Mouse (Mus musculus) intestine, embryonic 15.5 days (tissue): Measurements from ENCODE around the gene Tacr2. TPM values are rescaled to one million over a fixed set of nuclear protein-coding genes. Genes with fewer than 3 reads are reported as not detected.

Experiments
- ATAC-seq: fragments of 200-750 bp; cut with Nextera tagmentation; 2 replicates; pipeline ENCODE4 v1.8.0; 2017; ENCODE audit warnings: moderate TSS enrichment, moderate library complexity
- H3K27ac ChIP-seq: fragments of 300-500 bp; sonication (generic); 2 replicates; pipeline ENCODE4 v1.5.1; 2015; ENCODE audit warnings: mild to moderate bottlenecking, inconsistent platforms
- H3K27me3 ChIP-seq: fragments of 300-500 bp; sonication (generic); replicated peaks from 2 replicates; pipeline ENCODE4 v1.6.1; 2015; ENCODE audit warnings: inconsistent platforms
- H3K36me3 ChIP-seq: fragments of 300-500 bp; sonication (generic); 2 replicates; pipeline ENCODE4 v1.6.1; 2015; ENCODE audit warnings: inconsistent platforms
- H3K4me1 ChIP-seq: fragments of 300-500 bp; sonication (generic); replicated peaks from 2 replicates; pipeline ENCODE4 v1.6.1; 2015; ENCODE audit warnings: inconsistent platforms
- H3K4me2 ChIP-seq: fragments of 300-500 bp; sonication (generic); replicated peaks from 2 replicates; pipeline ENCODE4 v1.6.1; 2015; ENCODE audit warnings: mild to moderate bottlenecking, inconsistent platforms
- H3K4me3 ChIP-seq: fragments of 300-500 bp; sonication (generic); replicated peaks from 2 replicates; pipeline ENCODE4 v1.5.1; 2015; ENCODE audit warnings: inconsistent platforms
- H3K9ac ChIP-seq: fragments of 300-500 bp; sonication (generic); 2 replicates; pipeline ENCODE4 v1.6.1; 2015; ENCODE audit warnings: inconsistent platforms
- H3K9me3 ChIP-seq: fragments of 300-500 bp; sonication (generic); 2 replicates; pipeline ENCODE4 v1.6.1; 2016; ENCODE audit warnings: inconsistent platforms
- WGBS: fragments of 180-500 bp; shearing (Covaris S2); methylation state at CpG from one replicate; pipeline ENCODE4 v1.1.7; 2015; 5-methylcytosine and 5-hydroxymethylcytosine counted together
- polyA plus RNA-seq: library from polyadenylated mRNA; unstranded; fragments of >200 nt; fragmentation: Nextera tagmentation; extraction: Ambion mirVana; gene quantifications from 2 replicates; pipeline ENCODE4 v1.2.1, GENCODE M21; 2015

Gene Tacr2
- polyA plus RNA-seq, 1 experiment from 2014 or later: 0.44 TPM

DNA sequence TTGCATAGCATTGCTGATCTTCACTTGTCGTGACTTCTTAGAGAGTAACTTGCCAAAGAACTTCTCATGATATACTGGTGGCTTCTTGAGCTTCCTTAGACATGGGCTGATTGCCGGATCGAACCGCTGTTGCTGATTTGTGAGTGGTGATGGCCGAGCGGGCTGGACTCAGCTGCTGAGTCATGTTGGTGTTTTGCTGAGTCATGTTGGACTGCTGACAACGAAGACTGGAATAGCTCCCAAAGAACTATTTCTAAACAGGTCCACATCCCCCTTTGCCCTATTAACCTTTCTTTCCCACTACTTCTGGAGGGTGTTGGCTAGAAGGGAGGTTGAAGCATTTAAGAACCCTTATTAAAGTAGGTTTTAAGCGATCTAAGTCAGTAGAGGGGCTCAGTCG, 8.2 kb upstream of the Tacr2 start:
- H3K4me3 ChIP-seq: no peak overlapping the region
- WGBS: 88% methylated on average over 9 of the region's 9 CpGs
- H3K9ac ChIP-seq: no peak overlapping the region
- no peaks in the 10 kb centered on the region for H3K9me3 ChIP-seq
- peaks cover 11% of the 10 kb centered on the region for H3K4me1 ChIP-seq
- H3K27me3 ChIP-seq: no peaks in the 10 kb centered on the region
- no peak for ATAC-seq
- no peak overlapping the region for H3K4me2 ChIP-seq
- no peak overlapping the region for H3K27ac ChIP-seq
- H3K36me3 ChIP-seq: no peaks in the 10 kb centered on the region

DNA sequence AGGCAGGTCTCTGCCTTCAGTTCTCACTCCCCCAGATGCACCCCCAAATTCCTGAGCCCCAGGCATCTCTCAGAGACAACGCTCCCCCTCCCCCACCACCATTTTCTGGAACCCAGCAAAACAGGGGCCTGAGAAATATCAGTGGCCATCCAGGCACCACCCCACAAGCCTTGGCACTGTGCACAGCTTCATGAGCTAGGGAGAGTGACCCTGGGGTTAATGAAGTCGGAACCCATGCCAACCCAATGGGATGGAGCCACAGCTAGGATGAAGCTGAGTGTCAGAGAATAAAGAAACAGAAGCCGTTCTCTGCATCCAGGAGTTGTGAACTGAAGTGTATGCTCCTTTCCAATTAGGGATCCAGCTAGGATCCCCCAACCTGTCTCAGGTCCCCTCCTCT, 5.1 kb upstream of the Tacr2 start:
- H3K9ac ChIP-seq: no peak overlapping the region
- peaks cover 11% of the 10 kb centered on the region for H3K4me1 ChIP-seq
- H3K36me3 ChIP-seq: no peaks in the 10 kb centered on the region
- H3K27me3 ChIP-seq: no peaks in the 10 kb centered on the region
- no peak for ATAC-seq
- WGBS: 60% methylated on average over 3 of the region's 3 CpGs
- no peaks in the 10 kb centered on the region for H3K9me3 ChIP-seq
- no peak overlapping the region for H3K4me2 ChIP-seq
- H3K27ac ChIP-seq: peak overlapping the region; percentile 62
- H3K4me3 ChIP-seq: no peak overlapping the region

DNA sequence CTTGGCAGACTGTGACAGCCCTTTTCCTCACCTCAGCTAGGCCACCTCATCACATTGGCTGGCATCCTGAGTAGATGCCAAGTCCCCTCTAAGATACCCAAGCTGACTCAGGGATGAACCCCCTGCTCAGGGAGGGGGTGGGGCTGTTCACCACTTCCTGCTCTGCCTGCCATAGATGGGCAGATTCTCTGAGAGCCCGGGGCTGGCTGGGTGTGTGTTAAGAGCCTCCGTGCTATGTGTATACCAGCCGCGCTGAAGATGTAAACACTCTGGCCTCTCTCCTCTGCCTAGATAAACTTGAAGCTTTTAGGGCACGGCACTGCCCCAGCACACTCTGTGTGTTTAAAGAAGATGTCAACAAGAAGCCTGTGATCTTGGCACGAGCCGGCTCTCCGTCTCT, 4.4 kb upstream of the Tacr2 start:
- 9% methylated on average over 8 of the region's 8 CpGs for WGBS
- Histone ChIP-seq H3K9ac (no peak overlapping the region), H3K9me3 (no peaks in the 10 kb centered on the region), H3K27me3 (no peaks in the 10 kb centered on the region), H3K36me3 (no peaks in the 10 kb centered on the region), H3K4me1 (peaks cover 11% of the 10 kb centered on the region), H3K4me2 (no peak overlapping the region; the same call in 1 of the 2 replicates), H3K4me3 (no peak overlapping the region), H3K27ac (peak overlapping the region; percentile 62)
- ATAC-seq: peak; percentile 69

DNA sequence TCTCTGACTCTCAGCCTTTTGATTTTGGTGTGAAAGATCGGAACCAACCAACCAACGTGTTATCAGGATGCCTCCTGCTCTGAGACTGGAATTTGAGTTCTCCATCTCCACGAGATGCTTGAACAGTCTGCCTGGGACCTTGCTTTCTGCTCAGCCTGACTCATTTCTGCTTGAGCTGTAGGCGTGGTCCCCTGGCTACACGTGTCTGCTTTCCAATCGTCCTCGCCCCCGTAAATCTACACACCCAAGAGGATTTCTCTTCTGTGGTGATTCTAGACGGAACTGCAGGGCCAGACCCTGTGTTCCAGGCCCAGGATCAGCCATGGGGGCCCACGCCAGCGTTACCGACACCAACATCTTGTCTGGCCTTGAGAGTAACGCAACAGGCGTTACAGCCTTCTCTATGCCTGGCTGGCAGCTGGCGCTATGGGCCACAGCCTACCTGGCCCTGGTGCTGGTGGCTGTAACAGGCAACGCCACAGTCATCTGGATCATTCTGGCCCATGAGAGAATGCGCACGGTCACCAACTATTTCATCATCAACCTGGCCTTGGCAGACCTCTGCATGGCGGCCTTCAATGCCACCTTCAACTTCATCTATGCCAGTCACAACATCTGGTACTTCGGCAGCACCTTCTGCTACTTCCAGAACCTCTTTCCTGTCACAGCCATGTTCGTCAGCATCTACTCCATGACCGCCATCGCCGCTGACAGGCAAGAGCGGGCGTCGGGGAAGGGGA, 428 bp downstream of the Tacr2 start:
- Histone ChIP-seq H3K36me3 (no peaks in the 10 kb centered on the region), H3K27ac (no peak overlapping the region), H3K4me1 (peaks cover 10% of the 10 kb centered on the region), H3K27me3 (no peaks in the 10 kb centered on the region), H3K4me2 (no peak overlapping the region), H3K4me3 (no peak overlapping the region), H3K9me3 (no peaks in the 10 kb centered on the region), H3K9ac (no peak overlapping the region)
- ATAC-seq: no peak
- WGBS: 84% methylated on average over 27 of the region's 27 CpGs

DNA sequence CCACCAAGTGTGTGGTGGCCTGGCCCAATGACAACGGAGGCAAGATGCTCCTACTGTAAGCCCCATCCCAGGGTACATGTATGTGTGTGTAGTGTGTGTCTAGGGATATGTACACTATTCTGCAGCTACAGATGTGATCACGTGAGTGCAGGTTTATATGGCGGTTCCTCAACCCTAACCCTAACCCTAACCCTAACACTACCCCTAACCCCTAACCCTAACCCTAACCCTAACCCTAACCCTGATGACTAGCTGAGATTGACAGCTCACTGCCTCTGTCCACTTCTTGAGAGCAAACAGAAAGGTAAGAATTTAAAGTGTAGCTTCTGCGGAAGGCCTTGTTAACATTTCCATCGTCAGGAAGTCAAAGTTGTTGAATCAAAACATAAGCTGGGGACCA, 6.1 kb downstream of the Tacr2 start:
- WGBS: 89% methylated on average over 5 of the region's 5 CpGs
- H3K9me3 ChIP-seq: no peaks in the 10 kb centered on the region
- no peak for ATAC-seq
- H3K36me3 ChIP-seq: no peaks in the 10 kb centered on the region
- H3K4me3 ChIP-seq: no peak overlapping the region
- no peak overlapping the region for H3K9ac ChIP-seq
- H3K27me3 ChIP-seq: no peaks in the 10 kb centered on the region
- H3K4me1 ChIP-seq: 0 out of 2 replicates have a peak, but pooled peaks cover 4% of the 10 kb centered on the region
- H3K27ac ChIP-seq: no peak overlapping the region
- H3K4me2 ChIP-seq: no peak overlapping the region

GRCm38 (mm10) chr10:62261115-62261886, 9.1 kb downstream of the Tacr2 start:
- Histone ChIP-seq H3K4me3 (no peak overlapping the region), H3K27ac (no peak overlapping the region), H3K4me1 (0 out of 2 replicates have a peak, but pooled peaks cover 4% of the 10 kb centered on the region), H3K9ac (no peak overlapping the region), H3K9me3 (no peaks in the 10 kb centered on the region), H3K27me3 (no peaks in the 10 kb centered on the region), H3K36me3 (no peaks in the 10 kb centered on the region), H3K4me2 (no peak overlapping the region)
- peak; percentile 78 for ATAC-seq
- 16% methylated on average over 18 of the region's 18 CpGs for WGBS

DNA sequence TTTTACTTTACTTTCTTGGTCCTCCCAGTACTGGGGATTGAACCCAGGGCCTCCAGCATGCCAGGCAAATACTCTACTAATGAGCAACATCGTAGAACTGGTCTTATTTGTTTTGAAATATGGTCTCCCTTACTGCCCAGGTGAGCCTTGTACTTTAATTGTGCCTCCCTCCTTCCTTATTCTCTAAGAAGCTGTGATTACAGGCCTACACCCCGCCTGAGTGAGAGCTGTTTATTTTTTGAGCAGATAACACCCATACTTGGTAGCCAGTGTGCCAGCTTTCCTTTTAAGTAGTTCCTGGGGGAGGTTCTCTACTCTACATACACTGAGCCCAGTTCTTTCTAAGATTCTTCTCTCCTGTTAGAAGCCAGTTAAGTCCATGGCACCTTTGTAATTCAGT, 12.1 kb downstream of the Tacr2 start:
- H3K27ac ChIP-seq: no peak overlapping the region
- ATAC-seq: 0 out of 2 replicates have a peak, but pooled peaks have one; percentile 8
- no peak overlapping the region for H3K4me2 ChIP-seq
- no peaks in the 10 kb centered on the region for H3K27me3 ChIP-seq
- no peak overlapping the region for H3K4me3 ChIP-seq
- no peak overlapping the region for H3K9ac ChIP-seq
- H3K36me3 ChIP-seq: no peaks in the 10 kb centered on the region
- 0 out of 2 replicates have a peak, but pooled peaks cover 4% of the 10 kb centered on the region for H3K4me1 ChIP-seq
- 29% methylated on average over 2 of the region's 2 CpGs for WGBS
- no peaks in the 10 kb centered on the region for H3K9me3 ChIP-seq

- Histone ChIP-seq H3K27ac (no peak overlapping the region), H3K27me3 (no peaks in the 10 kb centered on the region), H3K4me3 (no peak overlapping the region), H3K9ac (no peak overlapping the region), H3K4me1 (no peaks in the 10 kb centered on the region), H3K4me2 (no peak overlapping the region), H3K36me3 (no peaks in the 10 kb centered on the region), H3K9me3 (no peaks in the 10 kb centered on the region)
- 75% methylated on average over 16 of the region's 16 CpGs for WGBS
- no peak for ATAC-seq
These were observed 17.0 kb downstream of the Tacr2 start for GRCm38 (mm10) chr10:62269278-62269677.

- Histone ChIP-seq H3K4me1 (no peaks in the 10 kb centered on the region), H3K9me3 (no peaks in the 10 kb centered on the region), H3K36me3 (0 out of 2 replicates have a peak, but pooled peaks cover 3% of the 10 kb centered on the region), H3K27me3 (no peaks in the 10 kb centered on the region), H3K27ac (no peak overlapping the region), H3K4me2 (no peak overlapping the region), H3K9ac (no peak overlapping the region), H3K4me3 (no peak overlapping the region)
- WGBS: 38% methylated on average over 4 of the region's 4 CpGs
- ATAC-seq: no peak
These were observed 23.0 kb downstream of the Tacr2 start for GRCm38 (mm10) chr10:62275235-62275634.

GRCm38 (mm10) chr10:62277499-62278293, 25.5 kb downstream of the Tacr2 start:
- Histone ChIP-seq H3K4me2 (no peak overlapping the region), H3K9ac (no peak overlapping the region), H3K4me1 (no peaks in the 10 kb centered on the region), H3K4me3 (no peak overlapping the region), H3K27me3 (no peaks in the 10 kb centered on the region), H3K36me3 (0 out of 2 replicates have a peak, but pooled peaks cover 3% of the 10 kb centered on the region), H3K27ac (no peak overlapping the region), H3K9me3 (no peaks in the 10 kb centered on the region)
- 93% methylated on average over 18 of the region's 19 CpGs for WGBS
- ATAC-seq: no peak

- 0 out of 2 replicates have a peak, but pooled peaks cover 3% of the 10 kb centered on the region for H3K36me3 ChIP-seq
- no peaks in the 10 kb centered on the region for H3K27me3 ChIP-seq
- no peak overlapping the region for H3K4me3 ChIP-seq
- H3K9ac ChIP-seq: no peak overlapping the region
- 47% methylated on average over 3 of the region's 3 CpGs for WGBS
- no peaks in the 10 kb centered on the region for H3K9me3 ChIP-seq
- H3K27ac ChIP-seq: no peak overlapping the region
- no peaks in the 10 kb centered on the region for H3K4me1 ChIP-seq
- no peak for ATAC-seq
- H3K4me2 ChIP-seq: no peak overlapping the region
These were observed 26.8 kb downstream of the Tacr2 start for GRCm38 (mm10) chr10:62279066-62279465.

- Histone ChIP-seq H3K4me3 (no peak overlapping the region), H3K4me2 (no peak overlapping the region), H3K9me3 (no peaks in the 10 kb centered on the region), H3K9ac (no peak overlapping the region), H3K27ac (no peak overlapping the region), H3K27me3 (no peaks in the 10 kb centered on the region), H3K36me3 (0 out of 2 replicates have a peak, but pooled peaks cover 3% of the 10 kb centered on the region), H3K4me1 (no peaks in the 10 kb centered on the region)
- ATAC-seq: no peak
- WGBS: 69% methylated on average over 4 of the region's 4 CpGs
These were observed 27.4 kb downstream of the Tacr2 start for GRCm38 (mm10) chr10:62279671-62280070.
